Mouse (Mus musculus) embryo, embryonic 9.5 days (tissue): Measurements from ENCODE around the gene Net1.
"Not testable (repeated sequence)": the region's sequence is repeated elsewhere in the genome, so short reads cannot be mapped to it uniquely, and the experiment has no call there.

Experiments
- DNase-seq: peaks from one replicate; pipeline ENCODE4 v3.0.0-alpha.2; 2017; ENCODE audit errors: extremely low spot score

The Net1 gene

DNA sequence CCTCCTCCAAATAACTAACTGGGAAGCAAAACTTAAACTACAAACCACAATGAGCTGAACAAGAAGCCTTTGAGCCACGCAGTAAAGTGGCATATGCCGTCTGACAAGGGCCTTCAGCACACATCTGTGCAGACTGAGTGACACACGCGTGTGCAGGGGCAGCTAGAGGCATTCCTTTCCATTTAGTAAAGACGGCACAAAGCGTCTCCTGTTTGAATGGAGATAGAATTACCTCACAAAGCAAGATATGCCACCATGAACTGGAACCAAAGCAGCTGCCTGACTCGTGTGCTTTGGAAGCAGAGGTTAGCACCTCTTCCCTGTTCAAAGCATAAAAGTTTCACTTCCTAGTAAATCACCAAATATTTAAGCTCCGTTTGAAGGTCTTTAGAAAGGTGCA lies 28.0 kb downstream of the Net1 start:
- DNase-seq = no peak

DNA sequence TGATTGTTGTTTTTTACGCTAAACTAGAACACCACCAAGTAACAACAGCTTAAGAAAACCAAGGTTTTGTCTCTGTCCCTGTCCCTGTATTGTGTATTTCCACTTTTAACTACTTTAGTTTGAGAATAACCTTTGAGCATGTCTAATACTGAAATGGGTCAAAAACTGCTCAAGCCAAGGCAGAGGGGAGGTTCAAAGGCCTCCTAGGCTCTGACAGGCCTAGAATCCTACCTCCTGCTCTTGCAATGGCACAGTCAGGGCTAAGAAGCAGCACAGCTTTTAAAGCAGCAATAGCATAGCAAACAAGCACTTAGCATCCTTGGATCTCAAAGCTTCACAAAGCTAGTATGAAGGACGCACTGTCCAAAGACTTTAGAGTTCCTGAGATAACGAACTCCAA lies 28.9 kb downstream of the Net1 start:
- DNase-seq = no peak

DNA sequence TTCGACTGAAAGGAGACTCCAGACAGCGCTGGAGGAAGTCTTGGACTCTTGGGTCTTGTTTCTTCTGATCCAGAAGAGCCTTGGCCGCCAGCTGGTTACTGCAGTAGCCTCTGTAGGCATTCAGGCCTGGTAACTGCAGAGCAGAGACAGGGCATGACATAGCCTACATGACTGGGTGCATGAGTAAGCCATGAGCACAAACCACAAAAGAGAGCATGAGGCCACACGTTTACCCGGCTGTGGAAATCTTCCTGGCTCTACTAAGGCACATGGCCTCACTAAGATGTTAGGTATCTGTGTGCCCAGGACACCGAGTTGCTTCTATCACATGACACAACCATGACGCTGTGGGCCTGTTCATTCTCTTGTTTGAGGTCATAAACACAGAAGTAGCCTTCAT lies 31.4 kb downstream of the Net1 start:
- DNase-seq = no peak

DNA sequence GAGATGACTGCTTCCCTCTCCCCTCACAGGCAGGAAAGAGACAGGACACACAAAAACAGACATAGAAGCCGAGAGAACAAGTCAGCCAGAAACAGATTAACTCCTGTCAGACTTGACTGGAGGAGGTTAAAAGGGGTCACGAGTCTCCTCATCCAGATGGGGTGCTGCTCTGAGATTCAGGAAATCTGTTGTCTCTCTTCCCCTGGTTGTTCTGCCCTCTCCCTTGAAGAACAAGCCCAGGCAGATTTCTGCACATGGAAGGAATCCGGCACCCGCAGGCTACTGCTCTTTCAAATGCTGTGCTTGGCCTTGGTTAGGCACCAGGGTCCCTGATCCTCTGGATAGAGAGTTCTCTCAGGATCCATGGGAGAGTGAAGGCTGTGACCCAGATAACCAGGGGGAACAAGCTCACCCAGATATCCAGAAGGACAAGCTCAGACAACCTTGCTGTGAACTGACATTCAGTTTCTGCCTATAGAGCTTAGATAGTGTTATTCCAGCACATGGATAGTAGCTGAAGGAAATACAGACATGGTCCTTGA lies 40.3 kb downstream of the Net1 start:
- no peak for DNase-seq

DNA sequence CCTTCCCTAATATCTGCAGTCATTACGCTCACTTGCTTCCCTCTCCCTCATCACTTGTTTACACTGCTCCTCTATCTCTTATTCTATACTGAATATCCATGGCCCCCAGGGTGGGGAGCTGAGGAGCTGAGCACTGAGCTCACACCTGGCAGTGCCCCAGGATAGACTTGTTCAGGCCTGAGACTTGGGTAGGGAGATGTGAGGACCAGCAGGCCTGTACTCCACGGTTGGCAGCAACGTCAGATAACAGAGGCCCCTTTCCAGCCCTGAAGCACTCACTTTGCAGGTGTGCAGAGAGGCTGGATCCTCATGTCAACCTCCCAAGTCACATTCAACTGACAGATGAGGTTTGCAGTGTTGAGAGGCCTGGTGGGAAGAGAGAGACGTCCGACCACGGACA lies 40.8 kb downstream of the Net1 start:
- DNase-seq = no peak

DNA sequence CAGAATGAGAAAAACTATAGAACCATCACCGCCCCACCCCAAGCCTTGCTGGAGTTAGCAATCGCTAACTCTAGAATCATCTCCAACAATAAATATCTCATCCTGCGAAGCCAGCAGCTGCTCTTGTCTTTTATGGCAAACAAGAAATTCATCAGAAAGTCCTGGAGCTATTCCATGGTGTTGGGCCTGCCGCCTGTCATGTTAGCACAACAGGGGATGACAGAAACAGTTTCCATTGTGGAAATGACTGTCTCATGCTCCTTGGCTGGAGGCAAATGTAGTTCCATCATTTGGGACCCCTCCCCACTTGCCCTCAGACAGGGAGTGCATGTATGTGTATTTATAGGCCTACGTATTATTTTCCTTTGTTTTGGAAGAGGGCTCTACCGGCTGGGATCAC lies 41.6 kb downstream of the Net1 start:
- no peak for DNase-seq

DNA sequence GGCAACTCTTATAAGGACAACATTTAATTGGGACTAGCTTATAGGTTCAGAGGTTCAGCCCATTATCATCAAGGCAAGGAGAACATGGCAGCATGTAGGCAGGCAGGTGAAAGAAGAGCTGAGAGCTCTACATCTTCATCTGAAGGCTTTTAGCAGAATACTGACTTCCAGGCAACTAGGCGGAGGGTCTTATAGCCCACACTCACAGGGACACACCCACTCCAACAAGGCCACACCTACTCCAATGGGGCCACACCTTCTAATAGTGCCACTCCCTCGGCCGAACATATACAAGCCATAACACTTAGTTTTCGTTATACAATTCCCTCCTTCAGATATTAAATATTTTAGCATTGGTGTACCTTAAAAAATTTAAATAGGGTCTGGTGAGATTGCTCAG lies 45.2 kb downstream of the Net1 start:
- DNase-seq = no peak

DNA sequence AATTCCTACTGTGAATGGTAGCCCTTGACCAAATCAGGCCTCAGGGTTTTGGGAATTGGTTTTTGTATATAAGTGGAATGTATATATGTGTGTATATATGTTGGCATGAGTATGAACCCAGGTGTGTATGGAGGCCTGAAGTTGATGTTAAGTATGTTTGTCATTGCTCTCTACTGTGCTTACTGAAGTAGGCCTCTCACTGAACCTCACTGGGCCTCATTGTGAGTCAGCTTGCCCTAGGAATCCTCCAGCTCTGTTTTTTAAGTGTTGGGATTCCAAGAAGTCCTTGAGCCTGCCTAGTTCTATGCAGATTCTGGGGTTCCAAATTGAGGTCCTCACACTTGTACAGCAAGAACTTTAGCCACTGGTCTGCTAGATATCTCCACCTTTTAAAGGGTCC lies 48.1 kb downstream of the Net1 start:
- no peak for DNase-seq

DNA sequence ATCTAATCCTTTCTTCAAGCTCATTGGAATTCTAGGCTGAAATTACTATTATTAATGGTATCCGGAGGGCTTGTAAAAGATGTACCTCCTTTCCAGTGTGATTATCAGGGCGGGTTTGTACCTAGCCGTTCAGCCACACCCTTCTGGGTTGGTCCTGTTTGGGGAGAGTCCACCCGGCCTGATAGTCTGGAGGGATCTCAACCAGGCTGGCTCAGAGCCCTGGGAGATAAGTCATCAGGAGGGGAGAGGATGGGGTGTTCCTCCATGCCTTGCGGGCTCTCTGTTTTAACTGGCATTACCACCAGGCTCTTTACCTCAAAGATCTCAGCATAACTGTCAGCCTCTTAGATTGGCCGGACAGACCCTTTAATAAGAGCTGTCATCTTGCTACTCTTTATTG lies 50.9 kb downstream of the Net1 start:
- DNase-seq = no peak

DNA sequence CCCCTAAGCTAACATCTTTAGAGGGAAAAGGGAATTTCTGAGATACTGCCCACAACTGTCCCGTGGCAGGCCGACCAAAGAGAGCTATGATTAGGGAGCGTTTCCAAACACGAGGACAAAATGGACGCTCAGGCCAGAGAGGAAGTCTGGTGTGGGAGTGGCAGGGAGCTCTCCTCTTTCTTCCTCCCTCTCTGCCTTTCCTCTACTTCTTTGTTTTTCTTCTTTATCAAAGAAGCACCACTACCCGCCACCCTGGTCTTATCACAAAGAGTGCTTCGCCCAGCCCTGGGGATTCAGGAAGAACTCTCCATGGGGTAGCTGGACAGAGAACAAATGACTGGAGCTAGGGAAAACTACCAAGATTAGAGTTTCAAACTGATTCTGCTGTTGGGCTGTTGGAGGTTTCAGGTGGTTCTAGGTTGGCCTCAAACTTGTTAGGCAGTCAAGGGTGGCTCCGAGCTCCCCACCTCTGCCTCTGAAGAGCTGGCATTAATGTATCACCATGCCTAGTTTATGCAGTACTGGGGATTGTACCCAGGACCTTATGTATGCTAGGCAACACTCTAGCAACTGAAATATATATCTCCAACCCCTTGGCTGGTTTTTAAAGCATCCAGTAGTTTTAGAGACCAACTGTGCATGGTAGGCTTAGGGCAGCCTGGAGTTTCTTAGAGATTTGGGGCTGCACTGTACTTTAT lies 51.5 kb downstream of the Net1 start:
- no peak for DNase-seq

DNA sequence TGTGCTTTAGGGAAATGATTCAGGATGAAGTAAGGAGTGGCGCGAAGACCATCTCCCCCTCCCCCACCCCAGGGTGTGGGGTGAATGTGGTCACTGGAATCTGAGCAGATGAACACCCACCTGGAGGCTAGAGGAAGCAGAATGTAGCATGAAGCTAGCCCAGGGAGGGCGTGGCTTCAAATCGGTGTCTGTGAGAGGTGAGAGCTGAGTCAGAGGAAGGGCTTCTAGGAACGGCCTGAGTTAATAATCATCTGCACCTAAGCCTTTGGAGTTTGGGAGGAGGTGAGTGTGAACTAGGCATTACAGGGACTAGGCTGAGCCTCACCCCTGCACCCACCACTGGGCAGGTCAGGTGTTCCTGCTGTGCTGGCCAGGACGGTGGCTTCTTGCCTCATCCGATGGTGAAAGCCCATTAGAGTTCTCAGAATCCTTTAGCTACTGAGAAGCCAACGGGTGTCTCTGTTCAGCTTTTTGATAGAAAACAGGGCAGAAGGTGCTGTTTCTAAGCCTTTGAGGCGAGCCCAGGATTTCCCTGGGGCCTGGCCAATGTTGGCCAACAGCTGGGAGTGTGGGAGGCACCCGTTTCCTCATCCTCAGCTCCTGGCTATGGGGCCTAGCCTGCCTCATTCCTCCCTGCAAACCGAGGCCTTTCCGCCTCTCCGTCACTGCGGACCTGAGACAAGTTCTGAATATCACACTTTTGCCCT lies 52.2 kb downstream of the Net1 start:
- DNase-seq = no peak

DNA sequence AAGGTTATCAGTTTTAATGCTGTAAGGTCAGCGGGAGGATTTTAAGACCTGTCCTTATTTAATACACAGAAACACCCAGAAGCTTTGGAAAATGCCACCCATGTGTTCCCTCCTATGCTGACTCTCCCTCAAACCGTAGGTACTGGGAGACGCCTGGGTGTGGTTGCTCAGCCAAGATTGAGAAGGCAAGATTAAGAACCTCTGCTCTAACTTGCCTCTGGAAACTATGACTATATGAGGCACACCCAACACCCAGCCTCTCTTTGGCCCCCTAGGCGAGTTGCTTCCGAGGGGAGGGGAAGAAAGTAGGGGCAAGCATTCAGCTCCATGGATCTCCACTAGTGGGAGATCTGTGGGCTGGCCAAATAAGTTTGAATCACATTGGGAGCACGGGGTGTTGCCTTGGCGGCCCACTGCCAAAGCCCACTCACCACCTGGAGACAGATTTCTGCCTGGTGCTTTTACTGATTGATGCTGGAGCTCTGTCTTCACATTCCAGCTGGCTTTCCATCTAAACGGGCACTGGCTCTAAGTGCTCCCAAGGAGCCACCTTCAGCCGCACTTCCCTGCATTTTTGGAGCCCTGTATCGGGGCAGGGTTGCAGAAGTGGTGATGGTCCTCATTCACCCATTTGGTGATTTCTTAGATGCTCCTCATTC lies 55.0 kb downstream of the Net1 start:
- DNase-seq = no peak

DNA sequence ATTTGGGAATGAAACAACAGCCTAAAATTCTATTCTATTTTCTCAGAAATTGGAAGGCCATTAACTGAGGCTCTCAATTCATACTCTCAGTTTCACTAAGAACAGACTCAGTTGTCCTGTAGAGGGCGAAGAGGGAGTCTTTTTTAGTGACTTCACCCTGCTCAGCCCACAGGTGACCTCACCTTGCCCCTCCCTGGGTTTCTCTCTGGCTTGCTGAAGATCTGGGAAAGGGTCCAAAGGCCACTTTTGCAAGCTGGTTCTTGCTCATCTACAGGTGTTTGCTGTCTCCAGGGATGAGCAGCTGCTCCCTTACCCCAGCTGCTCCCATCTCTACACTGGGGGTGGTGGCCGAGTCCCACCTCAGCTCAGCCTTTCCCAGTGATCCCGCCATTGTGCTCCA lies 55.7 kb downstream of the Net1 start:
- DNase-seq = no peak

DNA sequence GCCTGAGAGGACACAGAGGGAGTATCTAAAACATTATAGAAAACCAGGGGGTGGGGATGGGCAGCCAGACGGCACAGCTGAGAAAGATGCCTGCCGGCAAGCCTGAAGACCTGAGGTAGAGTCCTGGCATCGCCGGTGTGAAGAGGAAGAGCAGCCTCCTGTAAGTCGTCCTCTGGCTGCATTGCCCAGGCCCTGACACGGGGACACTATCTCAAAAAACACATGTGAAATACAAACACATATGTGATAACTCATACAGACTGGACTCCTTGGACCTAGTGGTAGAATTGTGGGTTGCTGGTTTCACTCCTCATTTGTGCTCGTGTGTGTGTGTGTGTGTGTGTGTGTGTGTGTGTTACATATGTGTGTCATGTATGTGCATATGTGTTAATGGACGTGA lies 56.8 kb downstream of the Net1 start:
- DNase-seq = no peak

DNA sequence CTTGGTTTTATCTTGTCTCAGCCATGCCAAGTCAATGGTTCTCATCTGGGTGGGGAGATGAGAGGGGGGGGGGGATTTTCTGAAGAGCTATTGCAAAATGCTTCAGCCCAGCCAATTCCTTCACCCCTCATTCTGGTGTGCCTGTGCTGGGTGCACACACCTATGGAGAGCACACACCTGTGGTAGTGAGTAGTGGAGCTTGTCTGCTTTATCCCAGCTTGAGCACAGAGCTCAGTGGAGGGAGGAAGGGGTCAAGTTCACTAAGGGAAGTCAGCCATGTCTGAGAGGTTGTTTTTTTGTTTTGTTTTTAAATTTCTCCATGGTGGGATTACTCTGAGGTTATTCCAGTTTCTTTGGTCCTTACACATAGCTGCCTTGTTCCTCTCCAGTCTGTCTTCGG lies 61.8 kb downstream of the Net1 start:
- no peak for DNase-seq

DNA sequence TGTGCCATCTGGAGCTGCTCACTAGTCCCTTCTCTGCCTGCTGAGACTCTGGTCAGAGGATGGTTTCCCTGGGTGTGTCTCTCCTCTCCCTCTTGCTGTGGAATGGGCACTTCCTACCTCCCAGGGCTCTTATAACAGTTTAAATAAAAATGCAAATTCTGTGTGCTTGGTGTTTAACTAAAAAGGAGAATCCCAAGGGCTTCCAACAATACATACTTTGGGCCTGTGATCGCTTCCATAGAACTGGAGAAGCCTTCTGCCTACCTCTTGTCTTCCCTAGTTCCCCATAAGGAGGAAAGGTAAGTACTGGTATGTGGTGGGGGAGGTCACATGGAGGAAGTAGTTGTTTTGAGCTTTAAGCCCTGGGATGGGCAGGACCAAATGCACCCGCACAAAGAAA lies 63.2 kb downstream of the Net1 start:
- no peak for DNase-seq

DNA sequence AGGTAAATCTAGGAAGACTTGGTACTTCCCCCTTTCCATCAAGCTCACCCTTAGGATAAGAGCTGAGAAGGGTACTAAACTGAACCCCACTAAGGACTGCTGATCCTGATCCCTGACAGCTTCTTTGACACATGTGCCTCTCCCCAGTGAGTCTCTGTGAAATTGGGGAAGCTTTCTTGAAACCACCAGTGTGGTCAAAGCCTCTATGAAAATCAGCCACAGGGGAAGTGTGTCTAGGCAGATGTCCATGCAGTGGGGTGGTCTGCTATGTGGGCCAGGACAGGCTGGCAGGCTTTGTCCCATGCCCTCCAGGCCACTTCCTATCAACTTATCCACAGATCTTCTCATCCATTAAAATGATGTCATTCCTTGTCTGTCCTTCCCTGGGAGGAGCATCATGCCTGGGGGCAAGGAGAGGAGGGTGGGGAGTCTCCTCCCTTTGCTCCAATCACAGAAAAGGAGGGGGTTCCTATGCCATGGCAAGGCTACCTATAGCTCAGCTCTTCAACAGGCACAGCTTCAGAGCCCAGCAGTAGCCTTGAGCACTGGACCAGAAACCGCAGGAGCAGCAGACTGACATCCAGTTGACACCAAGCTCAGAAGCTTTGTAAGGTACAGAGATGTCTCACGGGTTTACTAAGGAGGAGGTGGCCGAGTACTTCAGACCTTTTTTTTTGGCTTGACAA lies 64.2 kb downstream of the Net1 start, which contains the start of gene Calm5:
Gene Calm5, plus strand, starts transcription at position 526 of the 686 bp plus-strand sequence.
- DNase-seq = not testable (repeated sequence)

DNA sequence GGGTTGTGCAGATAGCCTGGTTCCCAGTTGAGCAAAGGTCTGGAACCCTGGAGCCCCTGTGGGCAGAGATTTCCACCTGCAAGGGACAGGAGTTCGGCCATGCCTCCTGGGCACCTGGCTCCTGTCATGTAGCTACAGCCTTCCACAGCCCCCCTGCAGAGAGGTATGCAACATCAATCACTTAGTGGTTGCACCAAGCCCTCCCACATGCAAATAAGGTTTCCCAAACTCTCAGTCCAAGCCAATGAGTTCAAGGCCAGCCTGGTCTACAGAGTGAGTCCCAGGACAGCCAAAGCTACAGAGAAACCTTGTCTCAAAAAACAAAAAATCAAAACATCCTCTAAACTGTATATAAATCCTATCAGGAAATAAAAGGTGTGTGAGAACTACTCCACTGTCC lies 67.7 kb downstream of the Net1 start:
- no peak for DNase-seq

DNA sequence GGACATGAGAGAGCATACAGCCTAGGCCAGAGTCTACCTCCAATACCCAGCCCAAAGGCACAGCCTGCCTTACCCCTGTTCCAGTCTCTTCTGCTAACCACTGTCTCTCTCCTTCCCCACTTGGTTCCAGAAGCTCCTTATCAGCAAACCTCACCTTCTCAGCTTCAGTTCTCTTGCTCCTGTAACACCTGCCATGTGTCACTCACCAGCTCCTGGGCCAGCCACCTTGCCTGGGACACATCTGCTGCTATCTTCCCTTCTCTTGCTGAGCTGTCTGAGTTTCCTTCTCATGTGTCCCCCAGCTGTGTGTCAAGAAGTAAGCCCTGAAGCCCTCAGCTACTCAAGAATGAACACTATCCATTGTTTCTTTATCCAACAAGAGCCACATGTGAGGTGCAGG lies 77.4 kb downstream of the Net1 start:
- DNase-seq = not testable (repeated sequence)

DNA sequence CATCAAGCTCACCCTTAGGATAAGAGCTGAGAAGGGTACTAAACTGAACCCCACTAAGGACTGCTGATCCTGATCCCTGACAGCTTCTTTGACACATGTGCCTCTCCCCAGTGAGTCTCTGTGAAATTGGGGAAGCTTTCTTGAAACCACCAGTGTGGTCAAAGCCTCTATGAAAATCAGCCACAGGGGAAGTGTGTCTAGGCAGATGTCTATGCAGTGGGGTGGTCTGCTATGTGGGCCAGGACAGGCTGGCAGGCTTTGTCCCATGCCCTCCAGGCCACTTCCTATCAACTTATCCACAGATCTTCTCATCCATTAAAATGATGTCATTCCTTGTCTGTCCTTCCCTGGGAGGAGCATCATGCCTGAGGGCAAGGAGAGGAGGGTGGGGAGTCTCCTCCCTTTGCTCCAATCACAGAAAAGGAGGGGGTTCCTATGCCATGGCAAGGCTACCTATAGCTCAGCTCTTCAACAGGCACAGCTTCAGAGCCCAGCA lies 80.7 kb downstream of the Net1 start, which contains the start of gene Calm4:
Gene Calm4, plus strand, starts transcription at position 446 of the 496 bp plus-strand sequence.
- not testable (repeated sequence) for DNase-seq

DNA sequence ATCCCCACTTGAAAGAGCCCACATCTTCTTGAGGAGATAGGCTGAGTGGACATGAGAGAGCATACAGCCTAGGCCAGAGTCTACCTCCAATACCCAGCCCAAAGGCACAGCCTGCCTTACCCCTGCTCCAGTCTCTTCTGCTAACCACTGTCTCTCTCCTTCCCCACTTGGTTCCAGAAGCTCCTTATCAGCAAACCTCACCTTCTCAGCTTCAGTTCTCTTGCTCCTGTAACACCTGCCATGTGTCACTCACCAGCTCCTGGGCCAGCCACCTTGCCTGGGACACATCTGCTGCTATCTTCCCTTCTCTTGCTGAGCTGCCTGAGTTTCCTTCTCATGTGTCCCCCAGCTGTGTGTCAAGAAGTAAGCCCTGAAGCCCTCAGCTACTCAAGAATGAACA lies 84.4 kb downstream of the Net1 start:
- DNase-seq = not testable (repeated sequence)

DNA sequence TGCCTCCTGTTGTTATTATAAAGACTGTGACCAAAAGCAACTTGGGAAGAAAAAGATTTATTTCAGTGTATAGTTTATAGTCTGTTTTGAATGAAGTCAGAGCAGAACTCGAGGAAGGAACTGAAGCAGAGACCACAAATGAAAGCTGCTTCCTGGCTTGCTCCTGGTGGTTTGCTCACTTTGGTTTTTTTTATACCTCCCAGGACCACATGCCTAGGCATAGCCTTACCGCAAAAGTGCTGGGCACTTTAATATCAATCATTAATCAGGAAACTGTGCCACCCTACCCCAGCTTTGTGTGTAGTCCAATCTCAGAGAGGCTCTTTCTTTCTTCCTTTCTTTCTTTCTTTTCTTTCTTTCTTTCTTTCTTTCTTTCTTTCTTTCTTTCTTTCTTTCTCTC lies 85.6 kb downstream of the Net1 start:
- DNase-seq = no peak
